Mouse (Mus musculus) kidney, embryonic 14.5 days (tissue): Measurements from ENCODE around the gene Atpaf1. TPM values are rescaled to one million over a fixed set of nuclear protein-coding genes. Genes with fewer than 3 reads are reported as not detected.

Experiments used
- ATAC-seq: fragments of 200-750 bp; cut with Nextera tagmentation; 2 replicates; pipeline ENCODE4 v1.8.0; 2017; ENCODE audit warnings: moderate number of reproducible peaks, mild to moderate bottlenecking, moderate TSS enrichment, moderate library complexity; ENCODE audit not compliant: low FRiP score, low TSS enrichment
- H3K27ac ChIP-seq: fragments of 300-500 bp; sonication (generic); 2 replicates; pipeline ENCODE4 v1.5.1; 2014; ENCODE audit warnings: low read depth, mild to moderate bottlenecking, low read length, moderate library complexity, mixed read lengths
- H3K27me3 ChIP-seq: fragments of 300-500 bp; sonication (generic); 2 replicates; pipeline ENCODE4 v1.6.1; 2014; ENCODE audit warnings: mild to moderate bottlenecking, low read length; ENCODE audit not compliant: control insufficient read depth, insufficient read depth
- H3K36me3 ChIP-seq: fragments of 300-500 bp; sonication (generic); 2 replicates; pipeline ENCODE4 v1.6.1; 2014; ENCODE audit warnings: low read length, mixed read lengths; ENCODE audit not compliant: control insufficient read depth, insufficient read depth
- H3K4me1 ChIP-seq: fragments of 300-500 bp; sonication (generic); 2 replicates; pipeline ENCODE4 v1.6.1; 2014; ENCODE audit warnings: low read length, mixed read lengths; ENCODE audit not compliant: control insufficient read depth, insufficient read depth
- H3K4me2 ChIP-seq: fragments of 300-500 bp; sonication (generic); replicated peaks from 2 replicates; pipeline ENCODE4 v1.6.1; 2014; ENCODE audit warnings: low read depth, mild to moderate bottlenecking, low read length
- H3K4me3 ChIP-seq: fragments of 300-500 bp; sonication (generic); 2 replicates; pipeline ENCODE4 v1.5.1; 2014; ENCODE audit warnings: mild to moderate bottlenecking, low read length
- H3K9ac ChIP-seq: fragments of 300-500 bp; sonication (generic); 2 replicates; pipeline ENCODE4 v1.6.1; 2014; ENCODE audit warnings: low read depth, mild to moderate bottlenecking, low read length, moderate library complexity
- H3K9me3 ChIP-seq: fragments of 300-500 bp; sonication (generic); 2 replicates; pipeline ENCODE4 v1.6.1; 2016; ENCODE audit warnings: low read length; ENCODE audit not compliant: control insufficient read depth
- WGBS: fragments of 180-500 bp; shearing (Covaris S2); extraction: QIAGEN DNeasy Blood & Tissue Kit; methylation state at CpG from one replicate; pipeline ENCODE4 v1.1.7; 2014; 5-methylcytosine and 5-hydroxymethylcytosine counted together
- polyA plus RNA-seq: library from polyadenylated mRNA; unstranded; fragments of >200 nt; fragmentation: Nextera tagmentation; extraction: Ambion mirVana; gene quantifications from 2 replicates; pipeline ENCODE4 v1.2.1, GENCODE M21; 2014

The Atpaf1 gene
- polyA plus RNA-seq: 55.8 and 63.5 TPM in 2 replicates

DNA sequence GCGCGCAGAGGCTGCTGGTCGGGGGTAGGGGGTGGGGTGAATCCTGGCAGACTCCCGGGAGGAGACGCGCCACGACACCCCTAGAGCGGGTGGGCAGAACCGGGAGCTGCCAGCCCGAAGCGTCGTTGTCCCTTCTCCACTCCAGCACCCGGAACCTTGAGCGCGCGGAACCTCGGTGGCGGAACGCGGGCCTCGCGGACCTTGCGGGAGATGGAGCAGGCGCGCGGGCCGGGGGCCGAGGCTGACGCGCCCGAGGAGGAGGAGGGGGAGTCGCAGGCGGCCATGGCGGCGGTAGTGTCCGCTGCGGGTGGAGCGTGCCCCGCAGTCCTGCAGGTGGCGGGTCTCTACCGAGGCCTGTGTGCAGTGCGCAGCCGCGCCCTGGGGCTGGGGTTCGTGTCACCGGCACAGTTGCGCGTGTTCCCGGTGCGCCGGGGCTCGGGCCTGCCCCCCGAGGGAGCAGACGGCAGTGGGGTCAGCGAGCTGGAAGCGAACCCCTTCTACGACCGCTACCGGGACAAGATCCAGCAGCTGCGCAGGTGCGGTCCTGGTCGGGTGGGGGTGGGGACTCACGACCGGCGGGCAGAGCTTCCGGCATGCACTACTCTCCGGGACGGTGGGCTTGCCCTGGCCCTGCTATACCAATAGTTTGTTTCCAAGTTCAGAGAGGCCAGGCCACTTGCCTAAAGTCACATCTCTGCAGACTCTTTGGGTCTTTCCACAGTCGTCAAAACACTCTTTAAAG lies at the start of gene Atpaf1:
TSS of gene Atpaf1 (plus strand) at position 44 of the 742 bp plus-strand sequence.
- WGBS: under 1% methylated on average over 48 of the region's 69 CpGs
- peak; percentile 93 for ATAC-seq
- H3K4me2 ChIP-seq: peak within 1 kb of the TSS; percentile 79
- H3K4me3 ChIP-seq: peak within 1 kb of the TSS; percentile 72
- peak within 1 kb of the TSS; percentile 24; the same call in 1 of the 2 replicates for H3K27ac ChIP-seq
- H3K27me3 ChIP-seq: no peaks in the 10 kb centered on the region
- peaks cover 8% of the 10 kb centered on the region for H3K4me1 ChIP-seq
- peaks cover 14% of the 10 kb centered on the region; the same call in 1 of the 2 replicates for H3K36me3 ChIP-seq
- H3K9ac ChIP-seq: peak within 1 kb of the TSS; percentile 84
- H3K9me3 ChIP-seq: no peaks in the 10 kb centered on the region

DNA sequence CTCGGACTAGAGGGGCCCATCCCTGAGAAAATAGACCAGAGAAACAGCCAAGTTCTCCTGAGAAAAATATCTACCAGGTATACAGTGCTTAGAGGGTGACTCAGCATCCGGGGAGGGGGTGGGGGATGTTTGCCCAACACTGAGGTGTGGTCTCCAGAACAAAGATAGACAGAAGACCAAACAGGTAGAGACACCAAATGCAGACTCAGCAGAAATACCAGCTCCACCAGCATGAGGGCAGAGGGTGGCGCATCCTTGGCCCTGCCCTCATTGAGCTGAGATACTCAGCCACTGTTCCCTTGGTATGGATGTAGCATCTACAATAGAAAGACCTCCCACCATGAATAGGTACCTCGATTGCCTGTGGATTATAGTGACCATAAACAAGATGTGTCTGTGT lies 49.7 kb upstream of the Atpaf1 start:
- Histone ChIP-seq H3K27ac (no peak overlapping the region), H3K36me3 (no peaks in the 10 kb centered on the region), H3K4me2 (no peak overlapping the region), H3K9me3 (no peaks in the 10 kb centered on the region), H3K4me3 (no peak overlapping the region), H3K27me3 (no peaks in the 10 kb centered on the region), H3K9ac (no peak overlapping the region), H3K4me1 (peaks cover 18% of the 10 kb centered on the region)
- 69% methylated on average over 4 of the region's 4 CpGs for WGBS
- no peak for ATAC-seq

DNA sequence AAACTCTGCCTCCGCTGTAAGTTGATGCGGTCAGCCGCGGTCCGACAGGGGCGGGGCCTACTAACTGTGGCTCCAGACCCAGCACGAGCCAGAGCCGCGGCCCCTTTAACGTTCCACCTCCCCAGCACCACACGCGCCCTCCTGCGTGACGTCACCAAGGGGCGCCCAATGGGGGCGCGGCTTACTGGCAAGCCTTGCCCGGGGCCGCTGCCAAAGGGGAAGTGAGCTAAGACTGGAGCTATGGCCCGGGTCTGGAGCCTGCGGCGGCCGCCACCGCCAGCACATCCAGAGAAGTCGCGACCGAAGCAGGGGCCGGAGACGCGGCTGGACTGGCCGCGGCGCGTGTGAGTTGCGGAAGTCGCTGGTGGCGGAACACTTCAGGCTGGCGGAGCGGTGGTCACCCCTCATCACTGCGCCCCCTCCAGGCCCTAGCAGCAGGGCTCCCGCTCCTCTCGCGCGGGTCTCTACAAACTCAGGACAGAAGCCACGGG lies 47.0 kb upstream of the Atpaf1 start, which contains the start of gene Efcab14:
TSS of gene Efcab14 (plus strand) at position 194 of the 491 bp plus-strand sequence.
- peaks cover 20% of the 10 kb centered on the region for H3K4me1 ChIP-seq
- peak within 1 kb of the TSS; percentile 77; the same call in 1 of the 2 replicates for H3K27ac ChIP-seq
- H3K9ac ChIP-seq: peak within 1 kb of the TSS; percentile 87
- H3K4me2 ChIP-seq: peak within 1 kb of the TSS; percentile 68
- peaks cover 17% of the 10 kb centered on the region for H3K36me3 ChIP-seq
- H3K4me3 ChIP-seq: peak within 1 kb of the TSS; percentile 83
- ATAC-seq: peak; percentile 100
- no peaks in the 10 kb centered on the region for H3K9me3 ChIP-seq
- under 1% methylated on average over 42 of the region's 45 CpGs for WGBS
- H3K27me3 ChIP-seq: no peaks in the 10 kb centered on the region

DNA sequence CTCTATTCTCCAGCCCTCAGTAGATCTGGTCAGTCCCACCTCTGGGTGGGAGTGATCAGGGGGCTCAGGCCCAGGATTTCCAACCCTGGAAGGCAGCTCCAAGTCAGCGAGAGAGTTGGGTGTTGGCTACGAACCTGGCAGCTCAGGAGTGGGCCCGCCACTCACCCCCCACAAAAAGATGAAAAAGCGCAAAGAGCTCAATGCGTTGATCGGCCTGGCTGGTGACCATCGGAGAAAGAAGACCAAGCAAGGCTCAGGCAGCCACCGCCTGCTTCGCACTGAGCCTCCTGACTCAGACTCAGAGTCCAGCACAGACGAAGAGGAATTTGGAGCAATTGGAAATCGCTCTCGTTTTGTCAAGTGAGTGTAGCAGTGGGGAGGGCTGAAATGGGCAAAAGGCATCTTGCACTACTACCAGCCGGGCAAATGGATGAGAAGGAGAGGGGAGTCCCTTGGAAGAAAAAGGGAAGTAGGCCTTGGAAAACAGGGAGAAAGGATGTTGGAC lies 46.1 kb upstream of the Atpaf1 start:
- Histone ChIP-seq H3K36me3 (peaks cover 20% of the 10 kb centered on the region), H3K4me3 (peak overlapping the region; percentile 83), H3K27me3 (no peaks in the 10 kb centered on the region), H3K27ac (no peak overlapping the region), H3K9ac (peak overlapping the region; percentile 87), H3K4me1 (peaks cover 20% of the 10 kb centered on the region), H3K4me2 (peak overlapping the region; percentile 68), H3K9me3 (no peaks in the 10 kb centered on the region)
- 39% methylated on average over 13 of the region's 13 CpGs for WGBS
- no peak for ATAC-seq

DNA sequence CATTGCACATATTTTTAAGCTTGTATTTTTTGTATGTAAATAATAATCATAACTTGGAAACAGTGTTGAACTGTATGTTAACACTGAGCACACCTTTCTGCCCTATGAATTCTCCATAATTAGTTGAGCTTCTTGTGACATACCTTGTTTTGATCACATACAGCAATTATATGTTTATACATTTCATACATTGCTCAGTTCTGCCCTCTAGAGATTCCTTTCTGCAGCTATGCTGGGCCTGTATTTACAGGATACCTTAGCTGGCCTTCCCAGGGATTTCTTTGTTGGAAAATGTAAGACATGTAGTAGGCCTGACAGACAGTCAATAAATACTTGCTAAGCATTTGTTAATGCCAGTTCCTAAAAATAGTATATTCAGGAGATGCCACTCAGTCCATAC lies 42.0 kb upstream of the Atpaf1 start:
- Histone ChIP-seq H3K4me3 (no peak overlapping the region), H3K27me3 (no peaks in the 10 kb centered on the region), H3K27ac (no peak overlapping the region), H3K4me1 (peaks cover 20% of the 10 kb centered on the region), H3K9me3 (no peaks in the 10 kb centered on the region), H3K36me3 (peaks cover 36% of the 10 kb centered on the region), H3K4me2 (no peak overlapping the region), H3K9ac (no peak overlapping the region)
- ATAC-seq: no peak

DNA sequence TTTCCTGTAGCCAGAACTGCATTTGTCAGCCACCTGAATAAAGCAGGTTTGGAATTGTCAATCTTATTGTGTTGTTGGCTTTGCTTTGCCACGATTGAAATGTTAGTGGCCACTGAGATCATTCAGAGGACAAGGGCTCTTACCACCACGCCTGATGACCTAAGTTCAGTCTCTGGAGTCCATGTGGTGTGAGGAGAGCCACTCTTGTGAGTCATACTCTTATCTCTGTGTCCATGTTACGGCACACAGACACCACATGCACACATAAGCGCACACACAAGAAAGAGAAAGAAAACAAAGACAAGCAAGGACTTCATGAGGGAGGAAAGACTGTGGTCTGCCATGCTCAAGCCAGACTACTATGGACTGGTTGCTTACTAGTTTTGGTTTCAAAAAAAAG lies 41.5 kb upstream of the Atpaf1 start:
- H3K4me3 ChIP-seq: no peak overlapping the region
- peaks cover 41% of the 10 kb centered on the region for H3K36me3 ChIP-seq
- H3K27me3 ChIP-seq: no peaks in the 10 kb centered on the region
- H3K4me1 ChIP-seq: peaks cover 19% of the 10 kb centered on the region
- no peak overlapping the region for H3K9ac ChIP-seq
- no peak overlapping the region for H3K4me2 ChIP-seq
- no peak for ATAC-seq
- 88% methylated on average over 4 of the region's 4 CpGs for WGBS
- no peak overlapping the region for H3K27ac ChIP-seq
- H3K9me3 ChIP-seq: no peaks in the 10 kb centered on the region

DNA sequence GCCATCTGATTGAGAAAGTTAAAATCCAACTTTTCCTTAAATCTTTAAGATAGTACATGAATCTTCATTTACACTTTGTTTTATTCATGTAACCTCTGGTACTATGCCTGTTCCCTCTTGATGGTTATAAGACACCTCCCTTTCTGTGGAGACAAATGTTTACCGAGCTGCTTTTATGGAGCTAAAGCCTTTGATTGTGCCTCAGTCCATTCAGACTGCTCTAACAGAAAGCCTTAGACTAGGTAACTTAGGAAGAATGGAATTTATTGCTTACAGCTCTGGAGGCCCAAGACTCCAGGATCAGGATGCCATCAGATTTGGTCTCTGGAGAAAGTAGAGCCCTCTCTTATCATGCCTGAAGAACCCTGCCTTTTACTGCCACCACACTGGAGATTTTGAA lies 36.4 kb upstream of the Atpaf1 start:
- ATAC-seq: no peak
- Histone ChIP-seq H3K9me3 (no peaks in the 10 kb centered on the region), H3K9ac (no peak overlapping the region), H3K27ac (no peak overlapping the region), H3K27me3 (no peaks in the 10 kb centered on the region), H3K36me3 (peaks cover 42% of the 10 kb centered on the region; the same call in 1 of the 2 replicates), H3K4me2 (no peak overlapping the region), H3K4me3 (no peak overlapping the region), H3K4me1 (no peaks in the 10 kb centered on the region)
- 15% methylated on average over 1 of the region's 1 CpGs for WGBS

DNA sequence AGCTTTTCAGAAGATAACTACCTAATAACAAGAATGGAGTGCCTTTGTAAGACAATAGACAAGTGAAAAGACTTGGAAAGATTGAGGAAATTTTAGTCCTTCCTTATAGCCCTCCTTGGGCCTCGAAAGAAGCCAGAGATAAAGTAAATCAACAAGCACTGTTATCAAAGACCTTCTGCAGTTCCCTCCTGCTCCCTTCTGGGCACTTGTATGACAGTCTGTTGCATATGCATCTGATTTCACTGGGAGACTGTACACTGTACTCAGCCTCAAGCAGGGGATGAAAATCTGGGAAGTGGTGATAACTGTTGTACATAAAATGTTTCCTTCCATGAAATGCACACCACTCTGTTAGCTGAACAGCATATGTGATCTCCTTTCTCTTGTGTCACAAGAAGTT lies 35.3 kb upstream of the Atpaf1 start:
- H3K4me2 ChIP-seq: no peak overlapping the region
- H3K4me3 ChIP-seq: no peak overlapping the region
- WGBS: 83% methylated on average over 1 of the region's 1 CpGs
- no peaks in the 10 kb centered on the region for H3K4me1 ChIP-seq
- no peaks in the 10 kb centered on the region for H3K27me3 ChIP-seq
- H3K27ac ChIP-seq: no peak overlapping the region
- no peak overlapping the region for H3K9ac ChIP-seq
- H3K9me3 ChIP-seq: no peaks in the 10 kb centered on the region
- ATAC-seq: no peak
- H3K36me3 ChIP-seq: peaks cover 51% of the 10 kb centered on the region

DNA sequence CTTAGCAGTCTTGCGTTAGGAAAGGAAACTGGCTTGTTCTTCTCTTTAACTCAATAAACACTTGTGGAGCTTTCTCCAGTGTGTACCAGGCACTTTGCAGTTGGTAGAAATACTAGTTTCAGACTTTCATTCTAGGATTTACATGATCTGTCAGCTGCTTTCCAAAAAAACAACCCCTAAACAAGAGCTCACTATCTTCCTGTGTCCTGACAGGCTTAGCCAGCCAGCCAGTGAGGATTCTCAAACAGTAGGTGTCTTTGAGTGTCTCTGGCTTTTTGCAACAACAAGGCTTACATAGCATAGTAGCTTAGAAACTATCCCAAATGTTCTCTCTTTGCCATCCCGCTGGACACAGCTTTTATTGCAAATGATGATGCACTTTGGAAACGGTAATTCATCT lies 30.5 kb upstream of the Atpaf1 start:
- no peak for ATAC-seq
- no peak overlapping the region for H3K4me2 ChIP-seq
- no peaks in the 10 kb centered on the region for H3K9me3 ChIP-seq
- no peaks in the 10 kb centered on the region for H3K4me1 ChIP-seq
- H3K27ac ChIP-seq: no peak overlapping the region
- H3K27me3 ChIP-seq: no peaks in the 10 kb centered on the region
- H3K36me3 ChIP-seq: peaks cover 36% of the 10 kb centered on the region
- H3K4me3 ChIP-seq: no peak overlapping the region
- H3K9ac ChIP-seq: no peak overlapping the region
- 94% methylated on average over 3 of the region's 3 CpGs for WGBS
